Mouse (Mus musculus) induced T-regulatory cell, adult 2 months (primary cell): Measurements from ENCODE around the gene Sycp1.

ENCODE experiments used
- DNase-seq: peaks from one replicate; pipeline ENCODE4 v3.0.0-alpha.2; 2012; ENCODE audit warnings: low read depth

The Sycp1 gene

GRCm38 (mm10) chr3:102935451-102936354, at the start of gene Sycp1:
TSS of gene Sycp1 (minus strand) at chr3:102936100.
- no peak for DNase-seq

- DNase-seq = no peak
Measured at GRCm38 (mm10) chr3:102980349-102980736, 44.4 kb upstream of the Sycp1 start.

GRCm38 (mm10) chr3:102979550-102980348, 43.8 kb upstream of the Sycp1 start:
- no peak for DNase-seq

- no peak for DNase-seq
Measured at GRCm38 (mm10) chr3:102976906-102977305, 41.0 kb upstream of the Sycp1 start.

GRCm38 (mm10) chr3:102970508-102970907, 34.6 kb upstream of the Sycp1 start:
- DNase-seq = no peak

- DNase-seq = no peak
Measured at GRCm38 (mm10) chr3:102970067-102970466, 34.2 kb upstream of the Sycp1 start.

- no peak for DNase-seq
Measured at GRCm38 (mm10) chr3:102964033-102964432, 28.1 kb upstream of the Sycp1 start, which contains the start of gene Nr1h5. TSS of gene Nr1h5 (minus strand) at chr3:102964133.

- DNase-seq = no peak
Measured at GRCm38 (mm10) chr3:102955596-102955995, 19.7 kb upstream of the Sycp1 start.

- no peak for DNase-seq
Measured at GRCm38 (mm10) chr3:102955143-102955542, 19.2 kb upstream of the Sycp1 start.

GRCm38 (mm10) chr3:102954476-102954875, 18.6 kb upstream of the Sycp1 start:
- no peak for DNase-seq

GRCm38 (mm10) chr3:102946861-102947260, 11.0 kb upstream of the Sycp1 start:
- DNase-seq = no peak

- no peak for DNase-seq
Measured at GRCm38 (mm10) chr3:102946312-102946711, 10.4 kb upstream of the Sycp1 start.

- no peak for DNase-seq
Measured at GRCm38 (mm10) chr3:102938100-102938499, 2.2 kb upstream of the Sycp1 start.

GRCm38 (mm10) chr3:102899136-102899535, 36.8 kb downstream of the Sycp1 start:
- no peak for DNase-seq

GRCm38 (mm10) chr3:102880529-102880928, 55.4 kb downstream of the Sycp1 start:
- no peak for DNase-seq

GRCm38 (mm10) chr3:102848661-102849060, 87.2 kb downstream of the Sycp1 start:
- no peak for DNase-seq

GRCm38 (mm10) chr3:102842386-102842785, 93.5 kb downstream of the Sycp1 start:
- no peak for DNase-seq

- DNase-seq = peak; percentile 90
Measured at GRCm38 (mm10) chr3:102803937-102804336, 132.0 kb downstream of the Sycp1 start.

- DNase-seq = peak; percentile 8
Measured at GRCm38 (mm10) chr3:102787369-102787768, 148.5 kb downstream of the Sycp1 start.

GRCm38 (mm10) chr3:102782618-102783017, 153.3 kb downstream of the Sycp1 start, which contains the start of gene Tshb:
TSS of gene Tshb (minus strand) at chr3:102782718.
- DNase-seq = no peak

GRCm38 (mm10) chr3:102773018-102773417, 162.9 kb downstream of the Sycp1 start:
- no peak for DNase-seq
